Mouse (Mus musculus) right cerebral cortex, adult 2 months (tissue): ENCODE measurements around the gene Plxnc1.

Experiments
- DNase-seq, 2 experiments: peaks; one replicate each; pipeline ENCODE4 v3.0.0; 2021 to 2022; ENCODE audit warnings: low spot score in 2 of 2

Gene Plxnc1

DNA sequence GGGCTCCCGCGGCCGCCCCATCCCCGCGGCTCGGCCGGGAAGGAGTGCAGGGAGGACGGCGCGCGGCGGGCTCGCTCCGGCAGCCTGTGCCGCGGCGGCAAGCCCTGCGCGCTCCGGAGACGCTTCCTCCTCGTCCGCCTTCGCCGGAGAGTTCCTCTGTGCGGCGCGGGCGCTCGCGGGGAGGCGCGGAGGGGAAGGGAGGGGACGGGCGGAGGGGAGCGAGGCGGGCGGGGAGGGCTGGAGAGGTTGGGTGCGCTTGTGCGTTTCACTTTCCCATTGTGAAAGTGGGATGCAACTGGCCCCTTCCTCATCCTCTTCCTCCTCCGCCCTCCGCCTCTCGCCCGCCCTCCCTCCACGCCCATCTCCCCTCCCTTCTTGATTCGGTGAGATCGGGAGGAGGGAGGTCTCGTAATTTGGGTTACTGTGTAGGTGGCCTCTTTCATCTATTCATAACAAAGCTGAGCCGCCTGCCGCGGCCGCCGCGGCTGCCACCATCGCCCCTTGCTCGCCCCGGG, at the start of gene Plxnc1:
Gene Plxnc1 (minus strand): TSS at position 145 of the 515 bp plus-strand sequence.
- peak; percentile 62 to 66 for DNase-seq

DNA sequence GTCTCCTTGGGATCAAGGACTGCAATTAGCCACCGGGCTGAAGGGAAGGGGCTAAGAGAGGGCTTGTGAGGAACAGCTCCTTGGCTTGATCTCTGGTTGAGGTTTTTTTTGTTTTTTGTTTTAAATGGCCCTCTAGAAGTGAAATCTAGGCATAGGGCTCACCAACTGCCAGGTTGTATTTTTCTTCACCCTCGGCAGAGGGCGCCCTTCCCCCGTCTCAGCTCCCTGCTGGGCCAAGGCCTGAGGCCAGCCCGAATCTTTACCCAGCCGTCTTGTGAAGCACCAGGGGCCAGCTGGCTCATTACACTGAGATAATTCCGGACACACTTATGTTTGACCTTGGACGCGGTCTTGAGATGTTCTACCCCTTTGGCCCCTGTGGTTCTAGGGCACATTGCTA, 47.5 kb upstream of the Plxnc1 start:
- peak; percentile 68 to 74 for DNase-seq

- DNase-seq: peak; percentile 85 to 89
These were observed 47.0 kb upstream of the Plxnc1 start for GRCm38 (mm10) chr10:94991564-94992097.

- peak; percentile 41 to 54 for DNase-seq
These were observed 46.3 kb upstream of the Plxnc1 start for GRCm38 (mm10) chr10:94990768-94991563.

DNA sequence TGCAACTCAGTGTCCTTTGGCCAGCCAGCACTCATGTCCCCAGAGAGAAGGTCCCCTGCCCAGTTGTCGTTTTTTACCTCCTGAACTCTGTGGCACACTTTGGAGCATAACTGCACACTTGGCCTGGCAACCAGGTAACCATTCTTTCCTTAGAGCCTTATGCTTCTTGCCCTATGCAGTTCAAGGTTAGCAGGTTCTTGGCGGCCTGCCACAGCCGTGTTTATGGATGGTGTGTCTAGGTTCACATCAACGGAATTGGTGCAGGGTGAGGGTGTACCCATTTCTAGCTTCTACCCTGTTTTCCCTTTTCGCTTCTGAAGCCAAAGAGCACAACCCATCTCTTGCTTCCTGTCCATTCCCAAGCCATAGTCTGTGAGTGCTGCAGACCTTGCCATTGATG, 44.7 kb upstream of the Plxnc1 start:
- no peak for DNase-seq

GRCm38 (mm10) chr10:94985103-94985502, 40.5 kb upstream of the Plxnc1 start:
- no peak for DNase-seq

- peak; percentile 54 to 60 for DNase-seq
These were observed 37.9 kb upstream of the Plxnc1 start for GRCm38 (mm10) chr10:94982528-94982927.

DNA sequence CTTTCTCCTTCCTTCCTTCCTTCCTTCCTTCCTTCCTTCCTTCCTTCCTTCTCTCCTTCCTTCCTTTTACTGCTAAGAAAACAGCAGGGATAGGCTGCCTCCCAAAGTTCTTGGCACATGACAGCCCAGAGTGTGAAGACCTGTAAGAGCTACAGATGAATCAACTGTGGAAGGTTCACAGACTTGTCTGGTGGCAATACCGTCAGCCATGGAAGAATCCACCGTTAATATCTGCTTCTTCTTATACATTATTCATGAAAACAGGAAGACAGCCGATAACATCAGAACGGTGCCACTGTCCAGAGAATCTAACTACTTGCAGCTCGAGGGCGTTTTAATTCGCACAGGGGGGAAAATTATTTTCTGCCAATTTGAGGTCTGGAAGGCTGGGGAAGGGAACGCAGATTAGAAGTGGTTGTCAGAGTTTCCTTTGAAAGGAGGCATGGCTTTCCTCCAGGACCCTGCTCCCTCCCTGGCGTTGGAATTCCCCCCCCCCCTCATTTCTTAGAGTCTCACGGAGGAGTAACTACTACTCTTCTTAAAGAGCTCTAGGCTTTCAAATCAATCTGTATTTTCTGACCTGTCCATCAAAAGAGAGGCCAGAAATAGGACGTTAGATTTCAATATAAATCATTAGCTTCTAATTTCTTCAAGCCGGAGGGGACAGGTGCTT, 37.0 kb upstream of the Plxnc1 start:
- no peak for DNase-seq

DNA sequence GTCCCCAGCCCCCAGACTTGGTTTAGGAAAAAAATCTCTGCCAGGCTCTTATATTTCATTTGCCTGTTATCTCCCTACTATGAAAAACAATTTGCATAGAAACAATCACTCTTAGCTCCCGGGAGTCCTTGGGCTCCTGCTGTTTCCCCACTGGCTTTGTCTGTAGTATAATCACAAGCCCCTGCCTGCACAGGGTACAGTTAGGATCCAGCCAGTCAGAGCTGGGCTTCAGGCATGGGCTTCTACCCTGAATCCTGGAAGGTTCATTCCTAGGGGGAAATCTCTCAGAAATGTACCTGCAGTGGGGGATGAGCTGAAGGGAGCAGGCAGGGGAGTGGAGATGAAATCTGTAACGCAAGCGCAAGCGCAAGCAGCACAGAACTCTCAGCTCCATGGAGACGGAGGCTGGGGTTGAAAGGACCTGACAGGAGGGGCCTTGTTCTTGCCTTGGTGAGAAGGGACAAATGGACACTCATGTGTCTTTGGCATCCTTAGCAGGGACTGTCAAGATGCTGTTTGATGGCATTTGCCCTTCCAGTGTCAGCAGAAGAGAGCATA, 33.7 kb upstream of the Plxnc1 start:
- DNase-seq: no peak

GRCm38 (mm10) chr10:94976329-94976728, 31.7 kb upstream of the Plxnc1 start:
- no peak for DNase-seq

- DNase-seq: no peak
These were observed 30.5 kb upstream of the Plxnc1 start for GRCm38 (mm10) chr10:94975099-94975496.

- DNase-seq: no peak
These were observed 29.9 kb upstream of the Plxnc1 start for GRCm38 (mm10) chr10:94974345-94975098.

DNA sequence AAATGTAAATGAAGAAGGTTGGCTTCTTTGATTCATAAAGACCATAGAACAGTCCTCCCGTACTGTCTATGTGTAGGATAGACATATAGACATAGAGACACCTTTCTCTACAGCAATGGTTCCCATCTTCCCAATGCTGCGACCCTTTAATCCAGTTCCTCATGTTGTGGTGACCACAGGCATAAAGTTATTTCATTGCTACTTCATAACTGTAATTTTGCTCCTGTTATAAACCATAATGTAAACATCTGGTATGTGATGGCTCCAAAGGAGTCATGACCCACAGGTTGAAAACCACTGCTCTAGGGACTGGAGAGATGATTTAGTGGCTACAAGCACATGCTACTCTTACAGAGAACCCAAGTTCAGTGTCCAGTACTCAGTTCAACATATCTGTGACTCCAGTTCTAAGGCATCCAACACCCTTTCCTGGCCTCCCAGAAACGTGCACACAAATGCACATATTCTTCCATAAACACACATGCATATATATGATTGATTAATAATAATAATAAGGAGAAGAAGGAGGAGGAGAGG, 27.1 kb upstream of the Plxnc1 start:
- DNase-seq: no peak

- DNase-seq: peak in 1 of 2 experiments; percentile 40
These were observed 25.6 kb upstream of the Plxnc1 start for GRCm38 (mm10) chr10:94970221-94970620.

DNA sequence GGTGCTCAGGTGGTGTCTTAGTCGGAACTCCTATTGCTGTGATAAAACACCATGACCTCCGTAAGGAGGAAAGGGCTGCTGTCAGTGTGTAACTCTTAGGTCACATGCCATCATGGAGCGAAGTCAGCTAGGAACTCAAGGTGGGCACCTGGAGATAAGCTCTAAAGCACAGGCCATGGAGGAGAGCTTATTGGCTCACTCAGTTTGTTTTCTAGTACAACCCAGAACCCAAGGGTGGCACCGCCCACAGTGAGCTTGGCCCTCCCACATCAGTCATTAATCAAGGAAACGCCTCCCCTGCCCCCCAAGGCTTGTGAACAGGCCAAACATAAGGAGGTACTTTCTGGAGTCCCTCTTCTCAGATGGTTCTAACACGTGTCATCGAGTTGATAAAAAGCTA, 22.8 kb upstream of the Plxnc1 start:
- DNase-seq: no peak

DNA sequence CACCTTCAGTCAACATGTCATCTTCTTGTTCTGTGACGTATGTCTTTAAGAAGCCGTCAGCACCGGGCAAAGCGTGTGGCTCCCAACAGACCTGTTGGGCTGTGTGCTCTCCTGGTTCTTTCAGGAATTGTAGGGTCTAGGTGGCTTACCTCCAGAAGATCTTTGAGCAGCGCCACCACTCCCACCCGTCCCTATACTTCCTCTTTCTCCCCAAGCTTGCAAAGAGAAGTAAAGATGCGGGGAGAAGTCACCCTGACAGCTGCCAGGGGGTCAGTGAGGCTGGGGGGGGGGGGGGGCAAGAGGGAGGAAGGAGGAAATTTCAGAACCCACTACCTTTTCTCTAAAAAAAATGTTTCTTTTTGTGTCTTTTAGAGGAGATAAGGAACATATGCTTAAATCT, 22.2 kb upstream of the Plxnc1 start:
- DNase-seq: no peak

DNA sequence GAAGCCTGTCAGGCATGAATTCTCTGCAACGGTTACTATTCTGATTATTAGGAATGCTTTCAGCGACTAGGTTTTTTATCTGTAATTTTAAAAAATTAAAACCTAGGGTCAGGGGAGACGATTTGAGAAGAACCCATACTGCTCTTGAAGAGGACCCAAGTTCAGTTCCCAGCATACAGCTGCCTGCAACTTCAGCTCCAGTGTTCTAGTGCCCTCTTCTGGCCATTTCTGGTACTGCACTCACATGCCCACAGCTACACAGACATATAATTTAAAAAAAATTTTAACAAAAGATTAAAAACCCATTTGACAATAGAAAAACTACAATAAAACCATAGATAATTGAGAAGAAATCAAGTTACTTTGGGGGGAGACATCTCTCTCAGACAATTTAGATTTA, 20.5 kb upstream of the Plxnc1 start:
- DNase-seq: no peak

GRCm38 (mm10) chr10:94962005-94962404, 17.4 kb upstream of the Plxnc1 start:
- no peak for DNase-seq

DNA sequence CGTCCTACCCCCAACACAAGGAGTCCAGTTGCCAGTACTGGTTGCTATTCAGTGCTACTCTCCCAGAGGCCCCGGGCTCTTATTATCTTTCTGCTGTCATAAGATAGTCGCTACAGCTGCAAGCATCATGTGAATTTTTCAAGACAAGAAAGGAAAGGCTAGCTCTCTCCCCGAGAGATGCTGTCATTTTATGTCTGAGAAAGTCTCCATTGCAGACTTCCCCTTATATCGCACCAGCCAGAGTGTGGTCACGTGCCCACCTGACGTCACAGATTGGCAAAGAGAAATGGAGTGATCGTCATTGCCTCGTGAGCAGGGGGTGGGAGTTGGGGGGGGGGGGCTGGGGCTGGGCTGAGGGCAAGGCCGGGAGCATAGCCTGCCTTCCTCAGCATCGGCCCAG, 16.6 kb upstream of the Plxnc1 start:
- no peak for DNase-seq

DNA sequence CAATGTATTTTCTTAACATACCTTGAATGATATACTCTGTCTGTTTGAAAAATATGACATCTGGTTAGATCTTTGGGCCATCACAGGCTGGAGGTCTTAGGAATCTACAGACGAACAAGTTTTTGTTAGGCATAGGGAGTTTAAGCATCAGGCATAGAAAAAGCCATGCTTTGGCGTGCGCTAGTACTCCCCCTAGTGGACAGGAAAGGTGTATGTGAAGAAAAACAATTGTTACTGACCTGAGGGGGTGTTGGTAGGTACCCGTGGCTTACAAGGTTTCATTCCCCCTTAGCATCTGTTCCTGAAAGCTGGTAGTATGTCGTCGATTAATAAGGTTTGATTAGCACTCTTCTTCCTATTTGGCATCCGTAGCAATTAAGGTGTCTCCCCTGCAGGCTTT, 13.7 kb upstream of the Plxnc1 start:
- DNase-seq: peak; percentile 55 to 64

DNA sequence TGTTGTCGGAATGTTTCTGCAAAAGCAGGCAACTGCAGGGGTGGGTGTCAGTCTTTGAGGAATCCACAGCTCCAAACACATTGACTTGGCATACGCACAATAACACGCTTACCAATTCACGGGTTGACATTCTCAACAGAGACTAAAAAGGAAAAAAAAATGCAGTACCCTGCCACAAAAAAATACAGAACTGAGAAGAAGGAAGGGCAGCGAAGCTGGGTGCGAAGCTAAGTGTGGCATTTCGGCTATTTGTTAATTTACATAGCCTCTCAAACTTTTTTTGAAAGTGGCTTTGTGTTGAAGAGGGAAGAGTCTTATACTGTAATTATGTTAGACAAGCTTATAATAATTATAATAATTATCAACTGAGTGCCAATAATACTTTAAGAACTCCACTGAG, 13.1 kb upstream of the Plxnc1 start:
- DNase-seq: no peak
